Mouse (Mus musculus) erythroblast, embryonic 14.5 days (primary cell): ENCODE results near the gene Shank2.

Experiments used
- GATA1 ChIP-seq: IDR thresholded peaks from 2 replicates; pipeline ENCODE4 v1.6.1; 2012; ENCODE audit warnings: low read length, inconsistent platforms, mixed read lengths
- TAL1 ChIP-seq: IDR thresholded peaks from 3 replicates; pipeline ENCODE4 v1.6.1; 2012; ENCODE audit warnings: low read length, inconsistent platforms, mixed read lengths

- no peak for TF ChIP-seq GATA1
- TF ChIP-seq TAL1, result no peak
Measured at GRCm38 (mm10) chr7:144139691-144140090, 138.0 kb downstream of the Shank2 start.
